Mouse (Mus musculus): ENCODE data around the gene Slc30a5. TPM values are rescaled to one million over a fixed set of nuclear protein-coding genes. Genes with fewer than 3 reads are reported as not detected.

Gene Slc30a5
- polyA plus RNA-seq (2015; fragmentation: Nextera tagmentation; extraction: Ambion mirVana) = 50.6 and 54.5 TPM in 2 replicates

- under 1% methylated on average over 94 of the region's 94 CpGs for WGBS
Measured at GRCm38 (mm10) chr13:100832741-100833639, at the start of gene Slc30a5. Gene Slc30a5 (minus strand): TSS chr13:100833427.

GRCm38 (mm10) chr13:100881944-100882343, 48.7 kb upstream of the Slc30a5 start:
- H3K4me1 ChIP-seq = 0 out of 2 replicates have a peak, but pooled peaks cover 5% of the 10 kb centered on the region
- no peak for ATAC-seq (ENCODE audit: insufficient number of reproducible peaks, insufficient read depth, low FRiP score, low TSS enrichment, low read depth)
- H3K9ac ChIP-seq = no peak overlapping the region
- H3K36me3 ChIP-seq = no peaks in the 10 kb centered on the region
- 86% methylated on average over 2 of the region's 2 CpGs for WGBS
- no peaks in the 10 kb centered on the region for H3K27me3 ChIP-seq
- H3K4me3 ChIP-seq = no peak overlapping the region
- H3K4me2 ChIP-seq = no peak overlapping the region
- no peak overlapping the region for H3K27ac ChIP-seq
- H3K9me3 ChIP-seq = no peaks in the 10 kb centered on the region

More at GRCm38 (mm10) chr13:100832741-100833639, at the start of gene Slc30a5:
- peaks cover 6% of the 10 kb centered on the region; the same call in 1 of the 2 replicates for H3K36me3 ChIP-seq
- peaks cover 24% of the 10 kb centered on the region for H3K4me1 ChIP-seq
- peak within 1 kb of the TSS; percentile 97 for H3K9ac ChIP-seq
- peak; percentile 96 for ATAC-seq (ENCODE audit: insufficient number of reproducible peaks, insufficient read depth, low FRiP score, low TSS enrichment, low read depth)
- H3K27me3 ChIP-seq = no peaks in the 10 kb centered on the region
- H3K9me3 ChIP-seq = no peaks in the 10 kb centered on the region
- peak within 1 kb of the TSS; percentile 84 for H3K27ac ChIP-seq
- H3K4me2 ChIP-seq = peak within 1 kb of the TSS; percentile 74
- peak within 1 kb of the TSS; percentile 95 for H3K4me3 ChIP-seq

GRCm38 (mm10) chr13:100879806-100880205, 46.6 kb upstream of the Slc30a5 start:
- Histone ChIP-seq H3K36me3 (no peaks in the 10 kb centered on the region), H3K4me3 (no peak overlapping the region), H3K9me3 (no peaks in the 10 kb centered on the region), H3K4me2 (no peak overlapping the region), H3K4me1 (0 out of 2 replicates have a peak, but pooled peaks cover 5% of the 10 kb centered on the region), H3K27me3 (no peaks in the 10 kb centered on the region), H3K9ac (no peak overlapping the region), H3K27ac (no peak overlapping the region)
- WGBS = 63% methylated on average over 3 of the region's 3 CpGs
- no peak for ATAC-seq (ENCODE audit: insufficient number of reproducible peaks, insufficient read depth, low FRiP score, low TSS enrichment, low read depth)

- Histone ChIP-seq H3K4me2 (no peak overlapping the region), H3K4me3 (no peak overlapping the region), H3K36me3 (no peaks in the 10 kb centered on the region), H3K9ac (no peak overlapping the region), H3K4me1 (0 out of 2 replicates have a peak, but pooled peaks cover 5% of the 10 kb centered on the region), H3K9me3 (no peaks in the 10 kb centered on the region), H3K27ac (no peak overlapping the region), H3K27me3 (no peaks in the 10 kb centered on the region)
- WGBS = 66% methylated on average over 3 of the region's 3 CpGs
- ATAC-seq (ENCODE audit: insufficient number of reproducible peaks, insufficient read depth, low FRiP score, low TSS enrichment, low read depth) = no peak
Measured at GRCm38 (mm10) chr13:100879326-100879725, 46.1 kb upstream of the Slc30a5 start.

- no peak overlapping the region for H3K4me2 ChIP-seq
- 0 out of 2 replicates have a peak, but pooled peaks cover 5% of the 10 kb centered on the region for H3K4me1 ChIP-seq
- H3K4me3 ChIP-seq = no peak overlapping the region
- no peaks in the 10 kb centered on the region for H3K27me3 ChIP-seq
- H3K9me3 ChIP-seq = no peaks in the 10 kb centered on the region
- H3K9ac ChIP-seq = no peak overlapping the region
- 83% methylated on average over 3 of the region's 3 CpGs for WGBS
- H3K27ac ChIP-seq = no peak overlapping the region
- no peak for ATAC-seq (ENCODE audit: insufficient number of reproducible peaks, insufficient read depth, low FRiP score, low TSS enrichment, low read depth)
- H3K36me3 ChIP-seq = no peaks in the 10 kb centered on the region
Measured at GRCm38 (mm10) chr13:100878264-100878663, 45.0 kb upstream of the Slc30a5 start.

GRCm38 (mm10) chr13:100877703-100878102, 44.5 kb upstream of the Slc30a5 start:
- Histone ChIP-seq H3K27me3 (no peaks in the 10 kb centered on the region), H3K4me3 (no peak overlapping the region), H3K9me3 (no peaks in the 10 kb centered on the region), H3K4me1 (0 out of 2 replicates have a peak, but pooled peaks cover 5% of the 10 kb centered on the region), H3K9ac (no peak overlapping the region), H3K36me3 (no peaks in the 10 kb centered on the region), H3K4me2 (no peak overlapping the region), H3K27ac (no peak overlapping the region)
- 87% methylated on average over 3 of the region's 3 CpGs for WGBS
- no peak for ATAC-seq (ENCODE audit: insufficient number of reproducible peaks, insufficient read depth, low FRiP score, low TSS enrichment, low read depth)

GRCm38 (mm10) chr13:100875103-100875502, 41.9 kb upstream of the Slc30a5 start:
- ATAC-seq (ENCODE audit: insufficient number of reproducible peaks, insufficient read depth, low FRiP score, low TSS enrichment, low read depth) = no peak
- no peaks in the 10 kb centered on the region for H3K9me3 ChIP-seq

GRCm38 (mm10) chr13:100874588-100874987, 41.4 kb upstream of the Slc30a5 start:
- no peak overlapping the region for H3K4me3 ChIP-seq
- H3K27me3 ChIP-seq = no peaks in the 10 kb centered on the region
- no peak for ATAC-seq (ENCODE audit: insufficient number of reproducible peaks, insufficient read depth, low FRiP score, low TSS enrichment, low read depth)
- no peaks in the 10 kb centered on the region for H3K36me3 ChIP-seq
- no peak overlapping the region for H3K9ac ChIP-seq
- 83% methylated on average over 3 of the region's 3 CpGs for WGBS
- no peak overlapping the region for H3K4me2 ChIP-seq
- no peak overlapping the region for H3K27ac ChIP-seq
- no peaks in the 10 kb centered on the region for H3K9me3 ChIP-seq
- H3K4me1 ChIP-seq = 0 out of 2 replicates have a peak, but pooled peaks cover 2% of the 10 kb centered on the region

More at GRCm38 (mm10) chr13:100875103-100875502, 41.9 kb upstream of the Slc30a5 start:
- 76% methylated on average over 4 of the region's 4 CpGs for WGBS
- Histone ChIP-seq H3K27me3 (no peaks in the 10 kb centered on the region), H3K27ac (no peak overlapping the region), H3K9ac (no peak overlapping the region), H3K4me3 (no peak overlapping the region), H3K4me2 (no peak overlapping the region), H3K4me1 (0 out of 2 replicates have a peak, but pooled peaks cover 5% of the 10 kb centered on the region), H3K36me3 (no peaks in the 10 kb centered on the region)

- ATAC-seq (ENCODE audit: insufficient number of reproducible peaks, insufficient read depth, low FRiP score, low TSS enrichment, low read depth) = no peak
- no peaks in the 10 kb centered on the region for H3K36me3 ChIP-seq
- no peaks in the 10 kb centered on the region for H3K4me1 ChIP-seq
- no peak overlapping the region for H3K4me3 ChIP-seq
- H3K9me3 ChIP-seq = no peaks in the 10 kb centered on the region
- WGBS = 81% methylated on average over 8 of the region's 8 CpGs
- no peak overlapping the region for H3K4me2 ChIP-seq
- no peak overlapping the region for H3K9ac ChIP-seq
- no peaks in the 10 kb centered on the region for H3K27me3 ChIP-seq
- no peak overlapping the region for H3K27ac ChIP-seq
Measured at GRCm38 (mm10) chr13:100873530-100873929, 40.3 kb upstream of the Slc30a5 start.

GRCm38 (mm10) chr13:100871445-100872171, 38.4 kb upstream of the Slc30a5 start:
- ATAC-seq (ENCODE audit: insufficient number of reproducible peaks, insufficient read depth, low FRiP score, low TSS enrichment, low read depth) = no peak
- 44% methylated on average over 11 of the region's 11 CpGs for WGBS
- no peak overlapping the region for H3K9ac ChIP-seq
- H3K27me3 ChIP-seq = no peaks in the 10 kb centered on the region
- no peak overlapping the region for H3K27ac ChIP-seq
- no peaks in the 10 kb centered on the region for H3K4me1 ChIP-seq
- H3K4me3 ChIP-seq = no peak overlapping the region
- H3K36me3 ChIP-seq = no peaks in the 10 kb centered on the region
- H3K9me3 ChIP-seq = no peaks in the 10 kb centered on the region
- H3K4me2 ChIP-seq = no peak overlapping the region

- 73% methylated on average over 4 of the region's 4 CpGs for WGBS
- no peaks in the 10 kb centered on the region for H3K36me3 ChIP-seq
- H3K27ac ChIP-seq = no peak overlapping the region
- no peak overlapping the region for H3K9ac ChIP-seq
- no peak for ATAC-seq (ENCODE audit: insufficient number of reproducible peaks, insufficient read depth, low FRiP score, low TSS enrichment, low read depth)
- no peaks in the 10 kb centered on the region for H3K27me3 ChIP-seq
- H3K4me2 ChIP-seq = no peak overlapping the region
- H3K4me3 ChIP-seq = no peak overlapping the region
- no peaks in the 10 kb centered on the region for H3K4me1 ChIP-seq
- no peaks in the 10 kb centered on the region for H3K9me3 ChIP-seq
Measured at GRCm38 (mm10) chr13:100869813-100870212, 36.6 kb upstream of the Slc30a5 start.

Measured in embryonic facial prominence, embryonic 13.5 days (tissue).